Mouse (Mus musculus) thymus, adult 2 months (tissue): ENCODE measurements around the gene Morn3. TPM values are rescaled to one million over a fixed set of nuclear protein-coding genes. Genes with fewer than 3 reads are reported as not detected.
"Not testable (repeated sequence)": the region's sequence is repeated elsewhere in the genome, so short reads cannot be mapped to it uniquely, and the experiment has no call there.

ENCODE experiments used
- DNase-seq: peaks from one replicate; pipeline ENCODE4 v3.0.0; 2021
- H3K27ac ChIP-seq: fragments of 200-500 bp; 2 replicates; pipeline ENCODE4 v1.5.1; 2012; ENCODE audit warnings: low read length, control low read depth; ENCODE audit not compliant: control insufficient read depth, insufficient read depth
- H3K27me3 ChIP-seq: fragments of 200-500 bp; 2 replicates; pipeline ENCODE4 v1.6.1; 2012; ENCODE audit warnings: mild to moderate bottlenecking, low read length, moderate library complexity, mixed read lengths; ENCODE audit not compliant: control insufficient read depth, insufficient read depth
- H3K36me3 ChIP-seq: fragments of 200-500 bp; 2 replicates; pipeline ENCODE4 v1.6.1; 2012; ENCODE audit warnings: mild to moderate bottlenecking, low read length, moderate library complexity; ENCODE audit not compliant: control insufficient read depth, insufficient read depth
- H3K4me1 ChIP-seq: fragments of 200-500 bp; replicated peaks from 2 replicates; pipeline ENCODE4 v1.6.1; 2012; ENCODE audit warnings: low read length; ENCODE audit not compliant: control insufficient read depth, insufficient read depth
- H3K4me3 ChIP-seq: fragments of 200-500 bp; 2 replicates; pipeline ENCODE4 v1.5.1; 2012; ENCODE audit warnings: mild to moderate bottlenecking, low read length, control low read depth, moderate library complexity; ENCODE audit not compliant: control insufficient read depth, insufficient read depth
- CTCF ChIP-seq: fragments of 200-500 bp; IDR thresholded peaks from 2 replicates; pipeline ENCODE4 v1.5.1; 2012; ENCODE audit warnings: mild to moderate bottlenecking, control low read depth, low read length, moderate library complexity, borderline replicate concordance; ENCODE audit not compliant: control insufficient read depth, poor library complexity, insufficient read depth; ENCODE audit errors: extremely low read depth
- POLR2A ChIP-seq: fragments of 200-500 bp; IDR thresholded peaks from 2 replicates; pipeline ENCODE4 v1.6.1; 2012; ENCODE audit warnings: mild to moderate bottlenecking, low read length, control low read depth, moderate library complexity; ENCODE audit not compliant: control insufficient read depth, poor library complexity, insufficient read depth; ENCODE audit errors: extremely low read depth
- WGBS: fragments of 180-500 bp; shearing (Covaris S2); methylation state at CpG from one replicate; pipeline ENCODE4 v1.1.7; 2018; 5-methylcytosine and 5-hydroxymethylcytosine counted together
- polyA plus RNA-seq: library from polyadenylated mRNA; depleted of rRNA; stranded (reverse); fragments of >200 nt; gene quantifications from 2 replicates; pipeline ENCODE4 v1.2.3, GENCODE M21; 2012

Morn3 gene
- polyA plus RNA-seq, 1 experiment, result 0.15 TPM

DNA sequence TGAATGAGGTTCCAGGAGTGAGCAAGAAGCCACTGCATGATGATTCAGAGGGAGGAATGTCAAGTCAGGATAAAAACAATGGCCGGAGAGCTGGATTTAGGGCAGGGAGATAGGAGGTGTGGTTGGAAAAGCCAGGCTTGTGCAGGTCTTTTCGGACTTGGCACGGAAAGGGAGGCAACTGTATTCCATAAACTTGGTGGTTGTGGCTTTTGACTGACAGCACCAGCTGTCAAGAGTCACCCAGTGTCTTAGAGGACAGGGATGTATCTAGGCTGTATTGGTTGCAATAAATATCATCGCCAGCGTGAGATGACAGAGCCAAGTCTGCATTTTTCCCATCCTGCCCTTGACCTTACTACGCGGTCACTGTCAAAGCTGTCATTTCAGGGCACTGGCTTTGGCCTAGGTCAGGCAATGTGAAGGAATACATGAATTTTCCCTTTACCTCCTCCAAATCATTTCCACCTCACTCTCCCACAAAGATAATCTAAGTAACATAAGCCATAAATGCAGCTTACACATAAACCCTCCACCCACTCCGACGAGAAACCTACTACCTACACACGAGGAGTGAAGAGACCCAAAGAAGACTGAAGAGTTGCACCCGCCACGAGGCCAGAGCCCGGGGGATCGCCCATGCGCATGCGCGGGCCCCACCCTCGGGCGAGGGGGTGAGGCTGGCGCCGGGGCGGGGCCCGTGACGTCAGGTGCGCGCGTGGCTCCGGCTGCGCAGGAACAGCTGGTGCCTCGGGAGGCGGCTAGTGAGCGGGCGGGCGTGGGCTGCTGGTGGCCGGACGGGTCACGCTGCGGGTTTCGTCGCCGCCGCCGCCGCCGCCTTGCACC, 29.0 kb upstream of the Morn3 start:
- peak; percentile 97 for DNase-seq
- Histone ChIP-seq H3K36me3 (no peaks in the 10 kb centered on the region), H3K27ac (peak overlapping the region; percentile 82), H3K4me1 (peaks cover 23% of the 10 kb centered on the region), H3K27me3 (no peaks in the 10 kb centered on the region), H3K4me3 (peak overlapping the region; percentile 75)
- 8% methylated on average over 45 of the region's 45 CpGs for WGBS
- TF ChIP-seq POLR2A (peak; percentile 68), CTCF (no peak)

DNA sequence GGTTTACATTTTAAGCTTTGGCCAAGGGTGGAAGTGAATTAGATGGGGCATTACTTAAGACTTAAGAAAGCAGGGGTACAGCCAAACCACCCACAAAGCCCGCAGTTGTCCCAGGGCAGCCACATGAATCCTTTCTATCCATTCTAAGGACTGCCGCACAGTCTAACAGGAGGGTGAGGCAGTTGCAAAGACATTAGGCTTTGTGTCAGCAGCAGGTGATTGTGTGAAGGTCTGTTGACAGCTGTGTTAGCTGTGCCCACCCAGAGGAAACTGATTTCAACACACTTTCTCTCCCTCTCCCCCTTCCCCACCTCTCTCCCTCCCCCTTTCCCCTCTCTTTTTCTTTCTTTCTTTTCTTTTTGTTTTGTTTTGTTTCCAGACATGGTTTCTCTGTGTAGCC, 21.9 kb upstream of the Morn3 start:
- H3K27ac ChIP-seq, result no peak overlapping the region; the same call in 1 of the 2 replicates
- H3K36me3 ChIP-seq, result no peaks in the 10 kb centered on the region
- no peak for DNase-seq
- no peaks in the 10 kb centered on the region for H3K27me3 ChIP-seq
- no peak overlapping the region for H3K4me3 ChIP-seq
- H3K4me1 ChIP-seq, result peaks cover 11% of the 10 kb centered on the region
- TF ChIP-seq POLR2A (no peak), CTCF (no peak)
- WGBS, result 94% methylated on average over 2 of the region's 2 CpGs

DNA sequence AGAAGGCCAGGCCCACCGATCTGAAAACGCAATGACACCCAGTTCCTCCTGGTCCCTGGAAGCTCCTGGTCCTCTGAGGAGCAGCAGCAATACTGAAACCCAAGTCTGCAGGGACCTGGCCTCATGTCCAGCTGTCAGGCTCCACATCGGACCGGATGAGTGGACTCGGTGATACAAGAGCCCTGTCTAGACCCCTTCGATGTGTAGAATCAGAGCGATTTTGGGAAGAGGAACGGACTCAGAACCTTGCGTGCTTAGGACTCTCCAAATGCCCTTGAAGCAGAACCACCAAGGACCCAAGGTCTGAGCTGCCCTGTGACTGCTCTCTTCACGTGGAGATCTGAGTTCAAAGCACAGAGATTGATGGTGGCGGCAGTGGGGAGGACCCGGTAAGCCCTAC, 21.3 kb upstream of the Morn3 start, which contains the start of gene Tmem120b:
Tmem120b (plus strand) TSS at position 301 of the 400 bp plus-strand sequence.
- no peak within 1 kb of the TSS; the same call in 1 of the 2 replicates for H3K27ac ChIP-seq
- H3K4me3 ChIP-seq, result no peak within 1 kb of the TSS
- H3K36me3 ChIP-seq, result no peaks in the 10 kb centered on the region
- no peaks in the 10 kb centered on the region for H3K27me3 ChIP-seq
- no peak for DNase-seq
- peaks cover 11% of the 10 kb centered on the region for H3K4me1 ChIP-seq
- WGBS, result 91% methylated on average over 12 of the region's 12 CpGs
- TF ChIP-seq CTCF (no peak), POLR2A (no peak)

DNA sequence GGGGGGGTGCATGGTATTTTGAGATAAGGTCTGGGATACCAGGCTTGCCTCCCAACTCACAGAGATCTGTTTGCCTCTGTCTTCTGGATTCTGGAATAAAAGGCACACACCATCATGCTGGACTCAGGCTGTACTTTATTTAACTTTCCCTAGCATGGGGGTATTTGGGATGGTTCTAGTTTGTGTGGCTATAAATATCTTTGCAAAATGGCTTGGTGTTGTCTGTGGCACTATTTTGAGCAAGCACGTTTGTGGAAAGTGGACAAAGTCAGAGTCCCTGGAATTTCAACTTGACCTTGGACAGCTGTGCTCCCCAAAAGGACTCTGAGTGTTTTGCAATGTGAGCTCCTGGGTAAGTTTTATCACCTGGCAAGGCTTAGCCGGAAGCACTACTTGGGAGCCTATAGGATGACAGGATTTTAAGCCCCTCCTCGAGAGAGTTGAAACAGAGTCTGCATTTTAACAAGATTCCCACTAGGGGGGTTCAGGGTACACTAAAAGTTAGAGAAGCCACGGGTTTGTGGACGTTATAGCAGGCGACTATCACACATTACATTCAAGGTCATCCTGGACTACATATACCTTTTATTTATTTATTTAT, 20.7 kb upstream of the Morn3 start:
- no peak overlapping the region for H3K27ac ChIP-seq

DNA sequence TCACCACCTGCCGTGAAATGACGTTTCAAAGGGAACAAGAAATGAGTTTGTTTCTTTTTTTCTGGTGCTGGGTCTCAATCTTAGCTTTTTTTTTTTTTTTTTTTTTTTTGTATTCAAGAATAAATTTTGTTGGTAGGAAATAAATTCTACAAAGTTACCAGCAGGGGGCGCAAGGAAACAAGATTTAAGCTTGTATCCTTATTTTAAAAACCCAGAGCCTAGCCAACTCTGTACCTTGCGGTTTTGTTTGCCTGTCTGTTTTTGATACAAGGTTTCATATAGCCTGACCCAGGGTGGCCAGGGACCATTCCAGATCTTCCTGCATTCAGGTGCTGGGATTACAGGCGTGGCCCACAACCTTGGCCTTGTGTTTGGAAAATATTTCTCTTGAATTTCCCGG, 17.4 kb upstream of the Morn3 start:
- H3K4me3 ChIP-seq, result no peak overlapping the region
- 27% methylated on average over 6 of the region's 6 CpGs for WGBS
- TF ChIP-seq POLR2A, result no peak
- no peak for TF ChIP-seq CTCF
- H3K27me3 ChIP-seq, result no peaks in the 10 kb centered on the region
- peaks cover 14% of the 10 kb centered on the region for H3K4me1 ChIP-seq
- no peaks in the 10 kb centered on the region for H3K36me3 ChIP-seq
- peak; percentile 68 for DNase-seq
- no peak overlapping the region for H3K27ac ChIP-seq

More for the DNA sequence above, 20.7 kb upstream of the Morn3 start:
- Histone ChIP-seq H3K27me3 (no peaks in the 10 kb centered on the region), H3K4me3 (no peak overlapping the region), H3K4me1 (peaks cover 11% of the 10 kb centered on the region), H3K36me3 (no peaks in the 10 kb centered on the region)
- whole genome bisulfite sequencing, result 13% methylated on average over 6 of the region's 6 CpGs
- TF ChIP-seq POLR2A (no peak), CTCF (no peak)
- peak; percentile 53 for DNase-seq

DNA sequence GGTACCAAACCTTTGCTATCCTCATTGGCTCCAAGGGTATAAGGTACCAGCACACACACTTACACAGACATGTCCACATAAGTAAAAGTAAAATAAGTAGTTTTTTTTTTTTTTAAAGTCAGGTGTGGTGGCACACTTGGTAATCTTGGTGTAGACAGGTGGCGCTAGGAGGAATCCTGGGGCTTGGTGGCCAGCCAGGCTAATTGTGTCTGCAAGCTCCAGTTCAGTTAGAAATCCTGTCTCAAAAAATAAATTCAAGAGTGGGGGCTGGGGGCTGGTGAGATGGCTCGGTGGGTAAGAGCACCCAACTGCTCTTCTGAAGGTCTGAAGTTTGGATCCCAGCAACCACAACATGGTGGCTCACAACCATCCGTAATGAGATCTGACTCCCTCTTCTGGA, 16.3 kb upstream of the Morn3 start:
- Histone ChIP-seq H3K27ac (no peak overlapping the region), H3K4me1 (peaks cover 15% of the 10 kb centered on the region), H3K36me3 (no peaks in the 10 kb centered on the region), H3K27me3 (no peaks in the 10 kb centered on the region), H3K4me3 (no peak overlapping the region)
- TF ChIP-seq POLR2A (no peak), CTCF (no peak)
- WGBS, result 95% methylated on average over 3 of the region's 3 CpGs
- DNase-seq, result no peak

DNA sequence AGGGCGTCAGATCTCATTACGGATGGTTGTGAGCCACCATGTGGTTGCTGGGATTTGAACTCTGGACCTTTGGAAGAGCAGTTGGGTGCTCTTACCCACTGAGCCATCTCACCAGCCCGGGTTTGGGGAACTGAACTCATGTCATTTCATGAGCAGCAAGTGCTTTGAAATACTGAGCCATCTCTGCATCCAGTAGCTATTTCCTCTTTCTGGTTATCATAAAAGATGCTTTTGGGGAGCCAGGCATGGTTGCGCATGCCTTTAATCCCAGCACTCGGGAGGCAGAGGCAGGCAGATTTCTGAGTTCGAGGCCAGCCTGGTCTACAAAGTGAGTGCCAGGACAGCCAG, 14.6 kb upstream of the Morn3 start:
- not testable (repeated sequence) for H3K27me3 ChIP-seq, H3K4me3 ChIP-seq, DNase-seq, H3K36me3 ChIP-seq, H3K27ac ChIP-seq
- 70% methylated on average over 6 of the region's 6 CpGs for WGBS
- peaks cover 12% of the 10 kb centered on the region for H3K4me1 ChIP-seq
